Mouse (Mus musculus): Measurements from ENCODE around the gene Stat5b.

- TF ChIP-seq CTCF (conservative IDR thresholded peaks at IDR 0.05; ENCODE audit: insufficient read depth, insufficient read length, low read depth, low read length) (no peak), POLR2A (IDR thresholded peaks at IDR 0.05; ENCODE audit: low read depth, low read length) (no peak)
Observed at GRCm38 (mm10) chr11:100879321-100880078, 29.0 kb upstream of the Stat5b start.
